ENCODE assay signal across 8 mouse cellular contexts in the genomic region with DNA sequence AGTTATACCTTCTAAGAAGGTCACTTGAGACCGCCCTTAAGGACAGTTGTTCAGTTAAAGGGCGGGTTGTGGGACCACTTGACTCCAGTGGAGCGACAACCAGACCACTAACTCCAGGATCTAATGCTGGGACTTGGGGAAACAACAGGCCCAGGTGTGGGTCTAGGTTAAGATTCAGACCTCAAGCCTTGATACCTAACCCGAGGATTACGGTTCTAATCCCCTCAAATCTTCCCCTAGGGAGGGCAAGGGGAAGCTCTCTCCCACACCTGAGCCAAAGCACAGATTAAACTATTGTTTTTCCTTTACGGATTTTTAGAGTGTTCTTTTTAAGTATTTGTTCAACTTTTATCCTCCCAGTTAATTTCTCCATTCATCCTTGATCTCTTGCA. TPM values are rescaled to one million over a fixed set of nuclear protein-coding genes. Genes with fewer than 3 reads are reported as not detected.
DNase-seq lines count a peak whose midpoint lies in the region; ATAC-seq and TF ChIP-seq lines count a peak whose summit lies in the region.

No protein-coding gene starts in this region.

- intact Hi-C loops in heart, postnatal 14 days (cut with DNase I): no loop called here

- 26% methylated on average over 6 of the region's 6 CpGs for WGBS in heart, embryonic 14.5 days
- 21% methylated on average over 6 of the region's 6 CpGs for WGBS in forebrain, embryonic 16.5 days
- 39% methylated on average over 6 of the region's 6 CpGs for WGBS in liver, postnatal 0 days (ENCODE audit: insufficient replicate concordance)

- peak overlapping the region; percentile 60 for H3K9ac ChIP-seq in heart, embryonic 14.5 days (ENCODE audit: low read length)
- peak overlapping the region; percentile 71 for H3K9ac ChIP-seq in ES-Bruce4 (ENCODE audit: low read depth, poor library complexity, severe bottlenecking)
- no peak overlapping the region for H3K9ac ChIP-seq in forebrain, embryonic 16.5 days (replicated peaks; ENCODE audit: low read depth, low read length)
- no peak overlapping the region for H3K9ac ChIP-seq in liver, postnatal 0 days (replicated peaks)

- no peak for TF ChIP-seq EP300 in ES-Bruce4 (IDR thresholded peaks at IDR 0.05; ENCODE audit: insufficient read depth, low read depth, low read length)
- no peak for TF ChIP-seq EP300 in liver, postnatal 0 days (IDR thresholded peaks at IDR 0.05; ENCODE audit: low read depth)

- peaks cover 27 to 29% of the 10 kb centered on the region in 2 experiments for H3K4me1 ChIP-seq in heart, embryonic 14.5 days (ENCODE audit: control insufficient read depth in 2 of 2, insufficient read depth in 2 of 2, low read length in 2 of 2)
- no peaks in the 10 kb centered on the region for H3K4me1 ChIP-seq in ES-Bruce4 (ENCODE audit: control insufficient read depth, insufficient read depth, low read length)
- peaks cover 8% of the 10 kb centered on the region for H3K4me1 ChIP-seq in forebrain, embryonic 16.5 days (replicated peaks; ENCODE audit: control insufficient read depth, insufficient read depth, low read length)
- H3K4me1 ChIP-seq in liver, postnatal 0 days (ENCODE audit: insufficient read depth): peaks cover 11% of the 10 kb centered on the region

- no peak for DNase-seq in heart, postnatal 14 days
- DNase-seq in liver, postnatal 0 days: no peak
- no peak for DNase-seq in thymus, postnatal 14 days
- no peak for DNase-seq in frontal cortex, postnatal 36 days (ENCODE audit: low spot score in 2 of 2)
- no peak for DNase-seq in right cerebral cortex, postnatal 25 days

- no peak overlapping the region for H3K27ac ChIP-seq in heart, embryonic 14.5 days (replicated peaks in 1 of 2; ENCODE audit: control insufficient read depth in 1 of 2, insufficient read depth in 1 of 2, low read depth in 2 of 2, low read length in 2 of 2)
- H3K27ac ChIP-seq in ES-Bruce4 (ENCODE audit: insufficient read depth, low read length): peak overlapping the region; percentile 16; the same call in 1 of the 2 replicates
- H3K27ac ChIP-seq in forebrain, embryonic 16.5 days (ENCODE audit: low read length): no peak overlapping the region
- no peak overlapping the region for H3K27ac ChIP-seq in liver, postnatal 0 days (ENCODE audit: low read depth)

- TF ChIP-seq CTCF in ES-Bruce4 (IDR thresholded peaks at IDR 0.05; ENCODE audit: low read depth, low read length): no peak
- TF ChIP-seq CTCF in liver, postnatal 0 days (IDR thresholded peaks at IDR 0.05; ENCODE audit: low read depth): no peak

- H3K4me3 ChIP-seq in heart, embryonic 14.5 days (ENCODE audit: control insufficient read depth in 1 of 2, insufficient read depth in 1 of 2, low read depth in 1 of 2, low read length in 2 of 2): peak overlapping the region; percentile 48 to 61
- peak overlapping the region; percentile 55 for H3K4me3 ChIP-seq in ES-Bruce4 (ENCODE audit: low read depth, low read length)
- H3K4me3 ChIP-seq in forebrain, embryonic 16.5 days (replicated peaks; ENCODE audit: low read length): peak overlapping the region; percentile 50
- H3K4me3 ChIP-seq in liver, postnatal 0 days (ENCODE audit: low read depth, low read length): peak overlapping the region; percentile 40

- TF ChIP-seq POLR2A in ES-Bruce4 (IDR thresholded peaks at IDR 0.05; ENCODE audit: insufficient read depth, low read length): no peak

- no peaks in the 10 kb centered on the region for H3K27me3 ChIP-seq in heart, embryonic 14.5 days (ENCODE audit: control insufficient read depth, insufficient read depth, low read length)
- no peaks in the 10 kb centered on the region for H3K27me3 ChIP-seq in ES-Bruce4 (ENCODE audit: control insufficient read depth, insufficient read depth, low read length, poor library complexity, severe bottlenecking)
- no peaks in the 10 kb centered on the region for H3K27me3 ChIP-seq in forebrain, embryonic 16.5 days (replicated peaks; ENCODE audit: control insufficient read depth, insufficient read depth, low read length)
- H3K27me3 ChIP-seq in liver, postnatal 0 days (ENCODE audit: insufficient read depth, low read length): no peaks in the 10 kb centered on the region

- no peaks in the 10 kb centered on the region for H3K36me3 ChIP-seq in heart, embryonic 14.5 days (ENCODE audit: control insufficient read depth, insufficient read depth, low read length)
- peaks cover 4% of the 10 kb centered on the region; the same call in 1 of the 2 replicates for H3K36me3 ChIP-seq in ES-Bruce4 (ENCODE audit: control insufficient read depth, insufficient read depth, low read length, poor library complexity, severe bottlenecking)
- no peaks in the 10 kb centered on the region for H3K36me3 ChIP-seq in forebrain, embryonic 16.5 days (ENCODE audit: control insufficient read depth, insufficient read depth)
- no peaks in the 10 kb centered on the region for H3K36me3 ChIP-seq in liver, postnatal 0 days (replicated peaks; ENCODE audit: insufficient read depth, low read length)

- H3K9me3 ChIP-seq in heart, embryonic 14.5 days (ENCODE audit: control insufficient read depth, low read length): no peaks in the 10 kb centered on the region
- H3K9me3 ChIP-seq in ES-Bruce4 (replicated peaks; ENCODE audit: control insufficient read depth, insufficient read depth, low read length, poor library complexity, severe bottlenecking): no peaks in the 10 kb centered on the region
- no peaks in the 10 kb centered on the region for H3K9me3 ChIP-seq in forebrain, embryonic 16.5 days (ENCODE audit: control insufficient read depth, low read length)
- H3K9me3 ChIP-seq in liver, postnatal 0 days (ENCODE audit: low read length): no peaks in the 10 kb centered on the region

- ATAC-seq in heart, embryonic 14.5 days (ENCODE audit: insufficient number of reproducible peaks, insufficient read depth, low FRiP score, low read depth): no peak
- ATAC-seq in forebrain, embryonic 16.5 days: no peak
- ATAC-seq in liver, postnatal 0 days: no peak

- peak overlapping the region; percentile 76 for H3K4me2 ChIP-seq in heart, embryonic 14.5 days (ENCODE audit: low read length)
- H3K4me2 ChIP-seq in forebrain, embryonic 16.5 days (ENCODE audit: low read length): peak overlapping the region; percentile 66
- peak overlapping the region; percentile 72 for H3K4me2 ChIP-seq in liver, postnatal 0 days (ENCODE audit: low read depth, low read length)

RNA-seq across cellular contexts. Expression of a gene that starts 0.9 kb away (rescaled TPM):
- 68.8 and 71.8 TPM in 2 replicates for polyA plus RNA-seq in heart, embryonic 14.5 days (2014; fragmentation: Nextera tagmentation; extraction: Ambion mirVana)
- total RNA-seq in heart, postnatal 14 days (2021): 10 to 100 TPM; 51.9 to 61.2 TPM
- 70.3 and 98.6 TPM in 2 replicates for polyA plus RNA-seq in ES-Bruce4 (2011; ENCODE audit: insufficient read depth, insufficient read length, low read depth, missing spikeins)
- 28.9 and 34.5 TPM in 2 replicates for polyA plus RNA-seq in forebrain, embryonic 16.5 days (2015; fragmentation: Nextera tagmentation; extraction: Ambion mirVana)
- 9.4 and 11.2 TPM in 2 replicates for polyA plus RNA-seq in liver, postnatal 0 days (2015; fragmentation: Nextera tagmentation; extraction: Ambion mirVana)

RNA-seq across cellular contexts. Expression of a gene that starts 6.1 kb away (rescaled TPM):
- 1.1 and 1.2 TPM in 2 replicates for polyA plus RNA-seq in heart, embryonic 14.5 days (2014; fragmentation: Nextera tagmentation; extraction: Ambion mirVana)
- total RNA-seq in heart, postnatal 14 days (2021): 1 to 10 TPM; 4.5 to 5.5 TPM
- 3.4 and 4.6 TPM in 2 replicates for polyA plus RNA-seq in ES-Bruce4 (2011; ENCODE audit: insufficient read depth, insufficient read length, low read depth, missing spikeins)
- 0.86 and 1.0 TPM in 2 replicates for polyA plus RNA-seq in forebrain, embryonic 16.5 days (2015; fragmentation: Nextera tagmentation; extraction: Ambion mirVana)
- 0.60 and 0.94 TPM in 2 replicates for polyA plus RNA-seq in liver, postnatal 0 days (2015; fragmentation: Nextera tagmentation; extraction: Ambion mirVana)

RNA-seq across cellular contexts. Expression of a gene that starts 16.8 kb away (rescaled TPM):
- 10.7 and 10.8 TPM in 2 replicates for polyA plus RNA-seq in heart, embryonic 14.5 days (2014; fragmentation: Nextera tagmentation; extraction: Ambion mirVana)
- total RNA-seq in heart, postnatal 14 days (2021): 10 to 100 TPM; 37.9 to 46.1 TPM
- polyA plus RNA-seq in ES-Bruce4 (2011; ENCODE audit: insufficient read depth, insufficient read length, low read depth, missing spikeins): 2.6 and 3.7 TPM in 2 replicates
- polyA plus RNA-seq in forebrain, embryonic 16.5 days (2015; fragmentation: Nextera tagmentation; extraction: Ambion mirVana): 8.2 and 12.8 TPM in 2 replicates
- polyA plus RNA-seq in liver, postnatal 0 days (2015; fragmentation: Nextera tagmentation; extraction: Ambion mirVana): 1.8 TPM in 2 replicates

RNA-seq across cellular contexts. Expression of a gene that starts 34.2 kb away (rescaled TPM):
- polyA plus RNA-seq in heart, embryonic 14.5 days (2014; fragmentation: Nextera tagmentation; extraction: Ambion mirVana): 14.3 and 16.5 TPM in 2 replicates
- total RNA-seq in heart, postnatal 14 days (2021): 1 to 10 TPM; 7.6 to 7.7 TPM
- polyA plus RNA-seq in ES-Bruce4 (2011; ENCODE audit: insufficient read depth, insufficient read length, low read depth, missing spikeins): 79.6 and 85.3 TPM in 2 replicates
- 21.7 and 24.7 TPM in 2 replicates for polyA plus RNA-seq in forebrain, embryonic 16.5 days (2015; fragmentation: Nextera tagmentation; extraction: Ambion mirVana)
- polyA plus RNA-seq in liver, postnatal 0 days (2015; fragmentation: Nextera tagmentation; extraction: Ambion mirVana): 8.9 and 10.6 TPM in 2 replicates

RNA-seq across cellular contexts. Expression of a gene that starts 41.7 kb away (rescaled TPM):
- polyA plus RNA-seq in heart, embryonic 14.5 days (2014; fragmentation: Nextera tagmentation; extraction: Ambion mirVana): 38.8 and 43.8 TPM in 2 replicates
- total RNA-seq in heart, postnatal 14 days (2021): 10 to 100 TPM; 13.1 to 16.5 TPM
- polyA plus RNA-seq in ES-Bruce4 (2011; ENCODE audit: insufficient read depth, insufficient read length, low read depth, missing spikeins): 164 and 169 TPM in 2 replicates
- polyA plus RNA-seq in forebrain, embryonic 16.5 days (2015; fragmentation: Nextera tagmentation; extraction: Ambion mirVana): 70.1 and 79.1 TPM in 2 replicates
- 7.4 and 7.6 TPM in 2 replicates for polyA plus RNA-seq in liver, postnatal 0 days (2015; fragmentation: Nextera tagmentation; extraction: Ambion mirVana)

Comparison
In these comparisons a context has a peak if more than half of its experiments do, and no peak if none do; other contexts are left out.
1. H3K9ac ChIP-seq: peak in heart, embryonic 14.5 days (single experiment) and ES-Bruce4 (single experiment); none in forebrain, embryonic 16.5 days (single experiment) and liver, postnatal 0 days (single experiment).
2. Peak in every context shown above with its lines, with median percentiles within 50 percentile points of each other: H3K4me2 ChIP-seq and H3K4me3 ChIP-seq.